Mouse (Mus musculus) G1E (cell line): ENCODE measurements around the gene Rtn4r.

Experiments
- CTCF ChIP-seq: IDR thresholded peaks from 2 replicates; pipeline ENCODE4 v1.5.1; 2012; ENCODE audit warnings: low read depth, low read length, inconsistent platforms, mixed read lengths
- GATA1 ChIP-seq: IDR thresholded peaks from 2 replicates; pipeline ENCODE4 v1.6.1; 2012; ENCODE audit warnings: borderline replicate concordance, low read length, inconsistent platforms, mixed read lengths
- GATA2 ChIP-seq: IDR thresholded peaks from 2 replicates; pipeline ENCODE4 v1.6.1; 2012; ENCODE audit warnings: low read depth, low read length, inconsistent platforms, borderline replicate concordance
- POLR2AphosphoS5 ChIP-seq: IDR thresholded peaks from 2 replicates; pipeline ENCODE4 v1.6.1; 2012; ENCODE audit warnings: low read depth, low read length, inconsistent platforms; ENCODE audit not compliant: insufficient replicate concordance
- TAL1 ChIP-seq: conservative IDR thresholded peaks from 2 replicates; pipeline ENCODE4 v1.6.1; 2012; ENCODE audit warnings: low read depth, low read length, inconsistent platforms, mixed read lengths

GRCm38 (mm10) chr16:18087101-18087500, 40.3 kb upstream of the Rtn4r start:
- TF ChIP-seq CTCF (no peak), GATA1 (no peak), POLR2AphosphoS5 (no peak), TAL1 (no peak), GATA2 (no peak)
